Comparison of ENCODE assay signal across 9 mouse cellular contexts in the genomic region with DNA sequence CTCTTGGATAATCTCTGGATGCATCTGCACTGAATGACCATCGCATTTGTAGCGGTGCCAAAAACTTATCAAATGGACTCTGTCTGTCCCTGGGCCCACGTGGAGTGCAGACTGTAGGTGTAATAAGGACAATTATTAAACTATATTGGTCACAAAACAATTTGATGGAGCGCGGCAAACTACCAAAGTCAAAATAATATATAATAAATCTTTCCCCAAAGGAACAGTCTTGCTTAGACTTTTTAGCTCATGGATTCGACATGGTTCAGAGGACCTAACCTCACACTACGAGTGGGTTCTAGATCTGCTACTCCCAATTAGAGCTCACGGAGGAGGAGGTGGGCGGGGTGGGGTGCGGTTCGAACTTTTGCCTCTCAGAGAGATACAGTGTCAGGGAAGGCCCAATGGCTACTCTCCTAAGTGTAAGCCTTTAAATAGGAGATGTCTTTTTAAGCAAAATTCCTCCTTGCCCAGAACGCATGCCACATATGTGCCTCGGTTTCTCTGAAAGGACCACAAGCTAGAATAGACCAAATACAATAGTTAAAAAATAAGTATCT. TPM values are rescaled to one million over a fixed set of nuclear protein-coding genes. Genes with fewer than 3 reads are reported as not detected.
DNase-seq lines count a peak whose midpoint lies in the region; ATAC-seq lines count a peak whose summit lies in the region.
"Had no signal": no experiment of that assay in that cellular context is flagged by ENCODE, and none has a peak within 500 bp of the region (broad histone marks: within the 10 kb centered on the region; RNA-seq: fewer than 3 reads in every experiment).

No protein-coding gene starts in this region.

- H3K9ac ChIP-seq in heart, embryonic 12.5 days = no peak overlapping the region
- H3K9ac ChIP-seq in forebrain, embryonic 16.5 days (replicated peaks; ENCODE audit: low read depth, low read length) = no peak overlapping the region
- H3K9ac ChIP-seq in midbrain, embryonic 12.5 days (replicated peaks) = peak overlapping the region; percentile 56

- no peaks in the 10 kb centered on the region for H3K9me3 ChIP-seq in heart, embryonic 12.5 days (replicated peaks)
- no peaks in the 10 kb centered on the region for H3K9me3 ChIP-seq in forebrain, embryonic 16.5 days (ENCODE audit: control insufficient read depth, low read length)
- no peaks in the 10 kb centered on the region for H3K9me3 ChIP-seq in midbrain, embryonic 12.5 days

- peaks cover 86% of the 10 kb centered on the region for H3K27me3 ChIP-seq in heart, embryonic 12.5 days (replicated peaks)
- peaks cover 48% of the 10 kb centered on the region for H3K27me3 ChIP-seq in forebrain, embryonic 16.5 days (replicated peaks; ENCODE audit: control insufficient read depth, insufficient read depth, low read length)
- peaks cover 82% of the 10 kb centered on the region for H3K27me3 ChIP-seq in midbrain, embryonic 12.5 days

- peak overlapping the region; percentile 98 for H3K4me2 ChIP-seq in heart, embryonic 12.5 days
- peak overlapping the region; percentile 79 for H3K4me2 ChIP-seq in forebrain, embryonic 16.5 days (ENCODE audit: low read length)
- H3K4me2 ChIP-seq in midbrain, embryonic 12.5 days (replicated peaks) = peak overlapping the region; percentile 78

- H3K4me3 ChIP-seq in heart, embryonic 12.5 days = peak overlapping the region; percentile 64; the same call in 1 of the 2 replicates
- H3K4me3 ChIP-seq in forebrain, embryonic 16.5 days (replicated peaks; ENCODE audit: low read length) = peak overlapping the region; percentile 56
- H3K4me3 ChIP-seq in midbrain, embryonic 12.5 days = peak overlapping the region; percentile 66

- no peaks in the 10 kb centered on the region for H3K36me3 ChIP-seq in heart, embryonic 12.5 days
- H3K36me3 ChIP-seq in forebrain, embryonic 16.5 days (ENCODE audit: control insufficient read depth, insufficient read depth) = no peaks in the 10 kb centered on the region
- H3K36me3 ChIP-seq in midbrain, embryonic 12.5 days = no peaks in the 10 kb centered on the region

- peaks cover 19% of the 10 kb centered on the region for H3K4me1 ChIP-seq in heart, embryonic 12.5 days (replicated peaks)
- H3K4me1 ChIP-seq in forebrain, embryonic 16.5 days (replicated peaks; ENCODE audit: control insufficient read depth, insufficient read depth, low read length) = peaks cover 24% of the 10 kb centered on the region
- H3K4me1 ChIP-seq in midbrain, embryonic 12.5 days = peaks cover 37% of the 10 kb centered on the region

- DNase-seq in heart, adult 11 months = no peak
- peak; percentile 63 for DNase-seq in R1 (ENCODE audit: low read depth, low spot score)
- DNase-seq in thymus, postnatal 14 days = no peak
- no peak for DNase-seq in frontal cortex, adult 2 months (ENCODE audit: extremely low spot score in 1 of 2, low spot score in 1 of 2)
- DNase-seq in spleen, postnatal 36 days (ENCODE audit: low spot score in 2 of 2) = no peak
- DNase-seq: adrenal gland, postnatal 36 days had no signal

- ATAC-seq in heart, embryonic 12.5 days (ENCODE audit: insufficient number of reproducible peaks, low FRiP score) = no peak
- no peak for ATAC-seq in forebrain, embryonic 16.5 days
- ATAC-seq in midbrain, embryonic 12.5 days (ENCODE audit: low FRiP score, low read depth) = no peak

- no peak overlapping the region for H3K27ac ChIP-seq in heart, embryonic 12.5 days (ENCODE audit: poor library complexity, severe bottlenecking)
- peak overlapping the region; percentile 92 for H3K27ac ChIP-seq in forebrain, embryonic 16.5 days (ENCODE audit: low read length)
- H3K27ac ChIP-seq in midbrain, embryonic 12.5 days (replicated peaks) = peak overlapping the region; percentile 96

- WGBS in heart, embryonic 12.5 days = 24% methylated on average over 13 of the region's 13 CpGs
- 34% methylated on average over 13 of the region's 13 CpGs for WGBS in forebrain, embryonic 16.5 days
- WGBS in midbrain, embryonic 12.5 days = 21% methylated on average over 13 of the region's 13 CpGs

RNA-seq across cellular contexts. Expression of a gene that starts 0.5 kb away (rescaled TPM):
- 0.04 TPM in 1 of 2 replicates, not detected in the other for polyA plus RNA-seq in heart, embryonic 12.5 days (2016; fragmentation: Nextera tagmentation; extraction: Ambion mirVana)
- 5.5 and 8.7 TPM in 2 replicates for polyA plus RNA-seq in forebrain, embryonic 16.5 days (2015; fragmentation: Nextera tagmentation; extraction: Ambion mirVana)
- polyA plus RNA-seq in midbrain, embryonic 12.5 days (2016; fragmentation: Nextera tagmentation; extraction: Ambion mirVana) = 15.7 and 30.2 TPM in 2 replicates
- polyA plus RNA-seq in frontal cortex, adult 2 months (2012; rRNA removed) = 2.9 and 3.4 TPM in 2 replicates

RNA-seq across cellular contexts. Expression of a gene that starts 9.2 kb away (rescaled TPM):
- polyA plus RNA-seq in heart, embryonic 12.5 days (2016; fragmentation: Nextera tagmentation; extraction: Ambion mirVana) = not detected in 2 replicates
- 4.4 and 5.6 TPM in 2 replicates for polyA plus RNA-seq in forebrain, embryonic 16.5 days (2015; fragmentation: Nextera tagmentation; extraction: Ambion mirVana)
- polyA plus RNA-seq in midbrain, embryonic 12.5 days (2016; fragmentation: Nextera tagmentation; extraction: Ambion mirVana) = 14.2 and 21.1 TPM in 2 replicates
- 21.3 and 21.5 TPM in 2 replicates for polyA plus RNA-seq in frontal cortex, adult 2 months (2012; rRNA removed)

RNA-seq across cellular contexts. Expression of a gene that starts 15.1 kb away (rescaled TPM):
- polyA plus RNA-seq in heart, embryonic 12.5 days (2016; fragmentation: Nextera tagmentation; extraction: Ambion mirVana) = not detected in 2 replicates
- 0.40 and 0.47 TPM in 2 replicates for polyA plus RNA-seq in forebrain, embryonic 16.5 days (2015; fragmentation: Nextera tagmentation; extraction: Ambion mirVana)
- polyA plus RNA-seq in midbrain, embryonic 12.5 days (2016; fragmentation: Nextera tagmentation; extraction: Ambion mirVana) = 1.7 and 2.6 TPM in 2 replicates
- polyA plus RNA-seq in frontal cortex, adult 2 months (2012; rRNA removed) = 0.06 and 0.10 TPM in 2 replicates

RNA-seq across cellular contexts. Expression of a gene that starts 24.4 kb away (rescaled TPM):
- not detected in 2 replicates for polyA plus RNA-seq in heart, embryonic 12.5 days (2016; fragmentation: Nextera tagmentation; extraction: Ambion mirVana)
- 0.16 and 0.41 TPM in 2 replicates for polyA plus RNA-seq in forebrain, embryonic 16.5 days (2015; fragmentation: Nextera tagmentation; extraction: Ambion mirVana)
- polyA plus RNA-seq in midbrain, embryonic 12.5 days (2016; fragmentation: Nextera tagmentation; extraction: Ambion mirVana) = 0.31 and 0.68 TPM in 2 replicates
- polyA plus RNA-seq in frontal cortex, adult 2 months (2012; rRNA removed) = not detected in 2 replicates
